Mouse (Mus musculus) G1E (cell line): ENCODE measurements around the gene Emilin1.

Source experiments
- CTCF ChIP-seq: IDR thresholded peaks from 2 replicates; pipeline ENCODE4 v1.5.1; 2012; ENCODE audit warnings: low read depth, low read length, inconsistent platforms, mixed read lengths
- GATA1 ChIP-seq: IDR thresholded peaks from 2 replicates; pipeline ENCODE4 v1.6.1; 2012; ENCODE audit warnings: borderline replicate concordance, low read length, inconsistent platforms, mixed read lengths

DNA sequence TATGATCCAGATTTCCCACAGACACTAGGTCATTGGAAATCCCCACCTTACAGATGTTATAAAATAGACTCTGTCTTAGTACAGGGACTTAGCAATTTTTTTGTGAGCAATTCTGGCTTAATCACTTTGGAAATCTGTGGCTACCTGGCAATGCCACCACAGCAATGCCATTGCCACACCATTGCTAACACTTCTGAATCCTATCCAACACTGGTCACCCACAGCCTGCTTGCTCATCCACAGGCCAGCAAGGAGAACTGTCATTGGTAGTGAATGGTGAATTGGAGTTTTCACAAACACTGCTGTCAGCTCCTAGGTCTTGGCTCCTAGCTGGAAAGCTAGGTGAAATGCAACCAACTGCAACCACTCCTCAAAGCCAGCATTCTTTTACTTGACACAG, 2.7 kb upstream of the Emilin1 start:
- TF ChIP-seq CTCF, result no peak
- TF ChIP-seq GATA1, result no peak
